Mouse (Mus musculus) testis, postnatal 10 days (tissue): ENCODE measurements around the gene Sema3c.

ENCODE experiments used
- DNase-seq: peaks from one replicate; pipeline ENCODE4 v3.0.0; 2021; ENCODE audit warnings: low spot score

The Sema3c gene

GRCm38 (mm10) chr5:17648865-17649542 lies 74.9 kb downstream of the Sema3c start:
- DNase-seq, result no peak

- no peak for DNase-seq
These were observed 87.1 kb downstream of the Sema3c start for GRCm38 (mm10) chr5:17661223-17661622.

DNA sequence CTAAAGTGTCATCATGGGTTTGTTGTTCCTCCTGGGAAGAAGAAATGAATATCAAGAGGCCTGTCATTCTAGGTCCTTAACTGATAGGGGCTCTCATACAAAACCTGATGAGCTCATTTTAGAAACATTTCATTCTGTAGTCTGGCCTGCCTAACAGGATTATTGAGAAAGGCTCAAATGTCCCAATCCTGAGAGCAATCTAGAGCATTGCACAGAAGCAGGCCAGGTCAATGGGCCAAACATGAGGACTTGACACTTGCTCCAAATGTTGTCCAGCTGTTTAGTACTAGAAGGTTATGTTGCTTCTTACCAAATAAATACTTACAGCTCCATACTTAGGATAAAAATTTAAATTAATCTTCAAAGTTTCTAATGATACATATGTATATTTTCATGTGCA lies 97.3 kb downstream of the Sema3c start:
- DNase-seq, result no peak

GRCm38 (mm10) chr5:17680862-17681261 lies 106.8 kb downstream of the Sema3c start:
- no peak for DNase-seq

DNA sequence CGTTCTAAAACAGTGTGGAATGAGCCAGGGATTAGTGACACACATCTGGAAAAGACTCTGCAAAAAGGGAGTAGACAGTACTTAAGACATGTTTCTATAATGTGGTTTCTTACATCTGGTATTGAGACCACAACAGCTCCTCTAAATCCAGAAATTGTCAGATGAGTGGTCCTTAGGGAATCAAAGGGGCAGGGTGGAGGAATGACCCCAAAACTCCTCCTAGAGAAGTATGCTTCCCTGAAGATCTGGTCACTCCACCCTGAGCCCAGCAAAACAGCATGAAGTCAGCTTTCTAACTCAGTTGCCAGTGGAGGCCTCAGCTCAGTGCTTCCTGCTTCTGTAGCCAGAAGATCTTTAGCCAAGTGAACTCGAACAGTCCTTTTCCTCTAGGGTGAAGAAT lies 115.0 kb downstream of the Sema3c start:
- DNase-seq, result no peak

DNA sequence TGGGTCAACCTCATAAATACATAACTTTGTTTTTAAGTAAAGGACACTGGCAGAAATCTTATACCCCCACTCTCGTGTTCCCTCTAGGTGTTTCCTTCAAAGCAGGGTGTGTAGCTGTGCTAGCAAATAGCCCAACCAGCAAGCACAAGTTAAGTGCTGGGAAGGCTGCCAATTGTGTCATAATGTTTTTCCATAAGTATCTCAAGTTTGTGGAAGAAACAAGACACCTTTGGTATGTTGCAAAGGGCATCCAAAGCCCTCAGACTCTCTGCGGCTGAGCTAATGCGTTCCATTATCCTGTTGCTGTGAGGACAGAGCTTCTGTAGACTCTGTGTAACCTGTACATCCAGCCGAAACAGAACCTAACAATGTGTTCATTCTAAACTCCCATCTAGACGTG lies 115.5 kb downstream of the Sema3c start:
- no peak for DNase-seq

DNA sequence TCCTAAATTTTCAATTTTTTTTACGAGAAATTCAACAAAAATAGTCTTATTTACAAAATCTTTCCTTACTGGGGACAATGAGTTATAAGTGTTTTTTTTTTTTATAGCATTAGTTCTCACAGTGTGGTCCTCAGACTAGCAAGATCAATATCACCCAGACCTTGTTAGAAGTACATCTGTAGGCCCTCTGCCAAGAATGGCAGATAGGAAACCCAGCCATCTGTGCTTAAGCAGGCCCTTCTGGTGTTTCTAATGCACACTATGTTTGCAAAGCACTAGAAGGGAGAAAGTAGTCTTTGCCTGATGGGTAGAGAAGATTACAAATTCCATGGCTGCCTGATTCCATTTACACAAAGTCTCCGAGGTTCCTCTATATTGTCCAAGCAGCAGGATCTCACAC lies 121.3 kb downstream of the Sema3c start:
- no peak for DNase-seq

GRCm38 (mm10) chr5:17698905-17699304 lies 124.8 kb downstream of the Sema3c start:
- DNase-seq, result no peak

DNA sequence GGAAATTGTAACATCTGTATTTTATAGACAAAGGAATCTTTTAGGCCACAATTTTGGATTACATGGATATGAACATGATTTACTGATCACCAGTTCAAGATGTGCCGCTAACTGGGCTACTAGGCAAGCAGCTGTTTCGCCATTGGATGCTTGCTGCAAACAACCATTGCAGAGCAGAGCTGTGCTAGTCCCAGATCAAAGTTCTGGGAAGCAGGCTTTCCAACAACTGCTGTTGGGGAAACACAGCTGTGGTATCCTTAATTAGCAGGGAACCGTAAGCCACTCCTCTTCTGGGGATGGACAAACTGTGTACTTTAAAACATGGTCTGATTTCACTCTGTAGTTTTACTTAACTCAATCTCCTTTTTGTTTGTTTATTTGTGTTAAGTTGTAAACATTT lies 130.1 kb downstream of the Sema3c start:
- no peak for DNase-seq

DNA sequence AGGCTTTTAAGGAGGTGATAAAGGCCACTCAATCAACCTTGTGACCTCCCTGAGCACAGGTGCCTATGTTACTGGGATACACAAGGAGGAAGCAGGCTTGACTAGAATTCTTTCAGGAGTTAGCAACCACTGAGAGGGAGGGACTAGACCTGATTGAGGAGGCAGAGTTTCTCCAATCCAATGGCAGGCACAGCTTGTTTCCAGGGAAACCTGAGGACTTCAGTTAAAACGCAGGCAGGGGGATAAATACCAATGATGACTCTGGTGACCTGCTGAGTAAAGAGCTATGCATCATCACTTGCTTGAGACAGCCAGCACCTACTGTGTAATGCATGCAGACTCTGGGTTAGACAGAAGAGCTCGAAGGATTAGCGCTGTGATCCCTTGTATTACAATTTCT lies 133.0 kb downstream of the Sema3c start:
- no peak for DNase-seq

- DNase-seq, result no peak
These were observed 138.3 kb downstream of the Sema3c start for GRCm38 (mm10) chr5:17712374-17712773.

- no peak for DNase-seq
These were observed 141.1 kb downstream of the Sema3c start for GRCm38 (mm10) chr5:17715206-17715605.

DNA sequence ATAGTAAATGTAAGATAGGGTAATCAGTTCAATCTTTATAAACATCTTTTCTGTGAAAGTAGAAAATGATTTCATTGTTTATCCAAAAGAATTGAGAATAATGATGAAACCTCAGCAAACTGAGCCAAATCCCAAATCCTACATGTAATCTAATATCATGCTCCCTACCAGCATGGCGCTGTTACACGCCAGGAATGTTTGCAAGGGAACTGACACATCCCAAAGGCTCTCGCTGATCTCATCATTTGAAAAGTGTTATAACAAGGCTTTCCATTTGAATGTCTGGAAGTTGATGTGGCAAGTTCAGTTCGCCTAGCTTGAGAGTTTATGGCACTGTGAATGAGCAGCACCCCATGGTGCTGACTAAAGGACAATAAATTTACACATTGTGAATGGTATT lies 145.9 kb downstream of the Sema3c start:
- no peak for DNase-seq

GRCm38 (mm10) chr5:17724031-17724430 lies 149.9 kb downstream of the Sema3c start:
- DNase-seq, result no peak

GRCm38 (mm10) chr5:17728047-17728446 lies 154.0 kb downstream of the Sema3c start:
- no peak for DNase-seq

DNA sequence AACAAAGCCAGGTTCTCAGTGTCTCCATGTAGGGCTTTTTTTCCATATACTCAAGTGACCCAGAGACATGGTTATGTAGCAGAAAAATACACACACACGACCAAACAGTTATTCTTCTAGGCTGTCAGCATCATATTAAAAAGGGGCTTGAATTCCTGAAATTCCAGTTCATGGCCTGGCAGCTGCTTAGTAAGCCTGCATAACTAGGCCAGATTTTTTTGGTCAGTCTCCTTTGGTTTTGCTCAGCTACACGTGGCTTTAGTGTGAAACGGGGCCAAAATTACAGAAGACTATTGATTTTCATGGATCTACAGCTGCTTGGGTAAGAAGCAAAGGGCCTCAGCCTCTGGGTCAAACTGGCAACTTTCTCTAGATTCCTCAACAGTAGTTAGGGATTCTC lies 165.7 kb downstream of the Sema3c start:
- no peak for DNase-seq

DNA sequence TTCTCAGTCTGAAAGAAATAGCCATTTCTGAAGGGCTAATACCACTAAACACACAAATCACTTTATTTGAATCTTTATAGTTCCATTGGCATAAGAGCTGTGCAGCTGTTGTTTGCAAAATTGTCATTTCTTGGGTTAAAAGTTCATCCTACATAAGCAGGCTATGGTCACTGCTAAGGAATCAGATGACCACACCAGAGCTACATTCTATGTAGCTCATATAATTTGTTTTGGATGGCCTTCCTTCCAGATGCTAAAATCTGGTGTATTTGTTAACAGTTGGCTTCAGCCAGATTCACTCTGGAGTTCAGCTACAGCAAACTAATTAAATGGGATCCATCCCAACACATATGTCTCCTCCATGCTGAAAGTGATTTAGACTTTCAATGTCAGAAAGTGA lies 172.4 kb downstream of the Sema3c start:
- DNase-seq, result no peak

DNA sequence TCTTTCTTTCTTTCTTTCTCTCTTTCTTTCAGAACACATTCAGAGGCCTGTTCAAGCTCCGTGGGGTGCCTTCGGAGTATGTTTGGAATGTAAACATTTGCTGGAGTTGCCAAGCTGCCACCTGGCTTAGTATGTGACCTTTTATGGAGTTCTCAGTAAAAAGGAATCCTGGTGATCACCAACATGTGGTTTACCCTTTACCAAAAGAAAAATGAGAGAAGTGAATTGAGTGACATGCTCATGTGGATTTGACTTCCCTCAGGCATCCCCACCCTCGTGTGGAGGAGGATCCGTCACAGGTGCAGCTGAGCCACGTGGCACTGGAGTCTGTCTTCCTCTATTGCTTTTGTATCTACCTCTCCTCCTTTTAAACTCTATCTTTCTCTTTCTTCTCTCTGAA lies 173.1 kb downstream of the Sema3c start:
- no peak for DNase-seq

DNA sequence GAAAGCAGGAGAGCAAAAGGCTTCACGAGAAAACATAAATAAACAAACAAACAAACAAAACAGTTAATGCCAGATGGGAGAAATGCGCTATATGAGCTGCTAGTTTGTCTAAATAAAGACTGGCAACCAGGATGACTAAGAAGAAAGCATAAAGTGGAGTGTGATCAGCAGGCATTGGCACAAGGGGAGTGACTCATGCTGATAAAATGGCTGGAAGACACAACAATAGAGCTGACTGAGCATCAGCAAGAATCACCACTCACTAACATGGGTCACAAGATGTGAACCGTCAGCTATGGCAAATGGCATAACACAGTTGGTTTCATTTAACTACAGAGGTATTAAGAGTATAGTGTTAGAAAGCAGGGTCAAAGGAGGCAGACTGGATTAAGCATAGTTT lies 174.2 kb downstream of the Sema3c start:
- DNase-seq, result no peak

DNA sequence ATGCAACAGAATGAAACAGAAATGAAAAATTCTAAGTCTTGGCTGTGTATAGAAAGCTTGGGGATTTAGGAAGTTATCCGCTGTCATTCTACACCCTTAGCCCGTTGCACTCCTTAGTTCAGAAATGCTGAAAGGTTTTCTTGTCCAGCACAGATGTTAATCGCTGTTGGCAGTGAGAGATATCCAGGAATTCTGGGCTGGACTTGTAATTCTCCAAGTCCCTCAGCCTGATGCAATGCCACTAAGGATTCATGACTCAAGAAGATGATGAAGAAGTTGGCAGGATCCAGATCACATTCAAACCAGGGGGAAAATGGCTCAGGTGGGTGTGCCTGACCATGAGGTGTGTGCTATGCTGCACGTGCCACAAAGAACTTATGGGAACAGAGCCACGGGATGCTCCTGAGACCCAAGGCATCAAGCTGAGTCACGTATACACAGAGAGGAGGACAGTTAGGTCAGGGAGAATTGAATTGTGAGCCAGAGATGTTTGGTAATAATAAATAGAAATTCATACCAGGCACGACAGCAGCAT lies 179.5 kb downstream of the Sema3c start:
- no peak for DNase-seq

- no peak for DNase-seq
These were observed 192.1 kb downstream of the Sema3c start for GRCm38 (mm10) chr5:17766006-17766677.

DNA sequence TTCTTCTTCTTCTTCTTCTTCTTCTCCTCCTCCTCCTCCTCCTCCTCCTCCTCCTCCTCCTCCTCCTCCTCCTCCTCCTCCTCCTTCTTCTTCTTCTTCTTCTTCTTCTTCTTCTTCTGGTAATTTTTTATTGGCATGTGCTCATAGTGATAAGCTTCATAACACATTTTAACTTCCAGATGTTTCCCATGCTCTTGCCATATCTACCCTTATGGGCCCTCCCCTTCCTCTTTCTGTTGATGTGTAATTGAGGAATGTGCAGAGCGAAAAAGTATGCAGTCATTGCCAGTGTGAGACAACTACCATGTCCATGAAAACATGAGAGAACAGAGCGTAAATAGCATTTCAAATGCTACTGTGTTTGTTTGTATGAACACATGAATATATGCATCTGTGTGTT lies 196.2 kb downstream of the Sema3c start:
- no peak for DNase-seq

DNA sequence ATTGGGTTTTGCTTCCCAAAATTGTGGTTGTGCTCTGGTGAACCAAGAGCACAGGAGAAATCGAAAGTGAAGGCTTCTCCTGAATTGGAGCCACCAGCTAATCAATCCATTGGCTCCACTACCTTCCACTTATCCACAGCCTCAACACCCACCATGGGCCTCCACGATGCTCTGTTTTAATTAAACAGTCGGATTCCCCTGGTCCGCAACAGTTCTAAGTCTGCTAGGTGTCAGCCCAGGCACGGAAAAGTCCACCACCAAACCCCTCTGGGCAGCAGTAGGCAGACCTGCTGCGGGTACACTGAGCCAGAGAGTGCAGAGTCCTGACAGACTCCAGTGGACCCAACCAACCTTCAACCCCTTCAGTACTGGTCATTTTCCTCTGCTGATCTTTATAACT lies 202.5 kb downstream of the Sema3c start:
- peak; percentile 80 for DNase-seq
